Mouse (Mus musculus): ENCODE data around the gene Ltb4r2. TPM values are rescaled to one million over a fixed set of nuclear protein-coding genes. Genes with fewer than 3 reads are reported as not detected.

Gene Ltb4r2
- polyA plus RNA-seq, 1 experiment from 2014 or later, result 0.66 TPM

Other genes with a start within 250 kb of the Ltb4r2 start
- gene Nrl, start 236.4 kb upstream of the Ltb4r2 start, polyA plus RNA-seq (2015; fragmentation: Nextera tagmentation; extraction: Ambion mirVana), result 0.15 and 0.23 TPM in 2 replicates
- gene Pck2, start 221.2 kb upstream of the Ltb4r2 start, polyA plus RNA-seq (2015; fragmentation: Nextera tagmentation; extraction: Ambion mirVana), result 29.3 and 32.4 TPM in 2 replicates
- 110 and 127 TPM in 2 replicates for gene Dcaf11, start 201.4 kb upstream of the Ltb4r2 start, polyA plus RNA-seq (2015; fragmentation: Nextera tagmentation; extraction: Ambion mirVana)
- 0.89 and 1.4 TPM in 2 replicates for gene A730061H03Rik, start 201.0 kb upstream of the Ltb4r2 start, polyA plus RNA-seq (2015; fragmentation: Nextera tagmentation; extraction: Ambion mirVana)
- 0.26 and 1.4 TPM in 2 replicates for gene Fitm1, start 185.8 kb upstream of the Ltb4r2 start, polyA plus RNA-seq (2015; fragmentation: Nextera tagmentation; extraction: Ambion mirVana)
- 223 and 230 TPM in 2 replicates for gene Psme1, start 183.3 kb upstream of the Ltb4r2 start, polyA plus RNA-seq (2015; fragmentation: Nextera tagmentation; extraction: Ambion mirVana)
- 49.4 and 64.2 TPM in 2 replicates for gene Emc9, start 176.1 kb upstream of the Ltb4r2 start, polyA plus RNA-seq (2015; fragmentation: Nextera tagmentation; extraction: Ambion mirVana)
- gene Psme2, start 170.3 kb upstream of the Ltb4r2 start, polyA plus RNA-seq (2015; fragmentation: Nextera tagmentation; extraction: Ambion mirVana), result 170 and 173 TPM in 2 replicates
- 18.2 and 20.3 TPM in 2 replicates for gene Rnf31, start 169.7 kb upstream of the Ltb4r2 start, polyA plus RNA-seq (2015; fragmentation: Nextera tagmentation; extraction: Ambion mirVana)
- 9.7 and 10.6 TPM in 2 replicates for gene Irf9, start 157.9 kb upstream of the Ltb4r2 start, polyA plus RNA-seq (2015; fragmentation: Nextera tagmentation; extraction: Ambion mirVana)
- gene Rec8, start 143.4 kb upstream of the Ltb4r2 start, polyA plus RNA-seq (2015; fragmentation: Nextera tagmentation; extraction: Ambion mirVana), result 16.8 and 20.2 TPM in 2 replicates
- gene Ipo4, start 125.5 kb upstream of the Ltb4r2 start, polyA plus RNA-seq (2015; fragmentation: Nextera tagmentation; extraction: Ambion mirVana), result 116 and 131 TPM in 2 replicates
- gene Gm49378, start 123.5 kb upstream of the Ltb4r2 start, polyA plus RNA-seq (2015; fragmentation: Nextera tagmentation; extraction: Ambion mirVana), result 1.5 and 1.6 TPM in 2 replicates
- gene Tm9sf1, start 117.6 kb upstream of the Ltb4r2 start, polyA plus RNA-seq (2015; fragmentation: Nextera tagmentation; extraction: Ambion mirVana), result 68.7 and 72.1 TPM in 2 replicates
- gene Tssk4, start 111.2 kb upstream of the Ltb4r2 start, polyA plus RNA-seq (2015; fragmentation: Nextera tagmentation; extraction: Ambion mirVana), result 0.32 and 0.53 TPM in 2 replicates
- 77.2 and 82.8 TPM in 2 replicates for gene Mdp1, start 100.9 kb upstream of the Ltb4r2 start, polyA plus RNA-seq (2015; fragmentation: Nextera tagmentation; extraction: Ambion mirVana)
- gene Gmpr2, start 89.5 kb upstream of the Ltb4r2 start, polyA plus RNA-seq (2015; fragmentation: Nextera tagmentation; extraction: Ambion mirVana), result 48.6 and 50.4 TPM in 2 replicates
- gene Nedd8, start 89.3 kb upstream of the Ltb4r2 start, polyA plus RNA-seq (2015; fragmentation: Nextera tagmentation; extraction: Ambion mirVana), result 567 and 599 TPM in 2 replicates
- 25.3 and 25.7 TPM in 2 replicates for gene Tinf2, start 79.6 kb upstream of the Ltb4r2 start, polyA plus RNA-seq (2015; fragmentation: Nextera tagmentation; extraction: Ambion mirVana)
- 0.20 and 0.41 TPM in 2 replicates for gene Tgm1, start 47.5 kb upstream of the Ltb4r2 start, polyA plus RNA-seq (2015; fragmentation: Nextera tagmentation; extraction: Ambion mirVana)
- gene Rabggta, start 39.2 kb upstream of the Ltb4r2 start, polyA plus RNA-seq (2015; fragmentation: Nextera tagmentation; extraction: Ambion mirVana), result 60.3 and 65.8 TPM in 2 replicates
- gene Dhrs1, start 15.7 kb upstream of the Ltb4r2 start, polyA plus RNA-seq (2015; fragmentation: Nextera tagmentation; extraction: Ambion mirVana), result 85.9 and 90.3 TPM in 2 replicates
- 27.1 and 27.9 TPM in 2 replicates for gene Nop9, start 15.7 kb upstream of the Ltb4r2 start, polyA plus RNA-seq (2015; fragmentation: Nextera tagmentation; extraction: Ambion mirVana)
- 0.17 and 0.63 TPM in 2 replicates for gene Cideb, start 3.0 kb upstream of the Ltb4r2 start, polyA plus RNA-seq (2015; fragmentation: Nextera tagmentation; extraction: Ambion mirVana)
- gene Ltb4r1, start 4.5 kb downstream of the Ltb4r2 start, polyA plus RNA-seq (2015; fragmentation: Nextera tagmentation; extraction: Ambion mirVana), result 0.22 and 0.79 TPM in 2 replicates
- 3.5 and 5.1 TPM in 2 replicates for gene Adcy4, start 22.7 kb downstream of the Ltb4r2 start, polyA plus RNA-seq (2015; fragmentation: Nextera tagmentation; extraction: Ambion mirVana)
- gene Ripk3, start 27.4 kb downstream of the Ltb4r2 start, polyA plus RNA-seq (2015; fragmentation: Nextera tagmentation; extraction: Ambion mirVana), result 2.3 and 3.6 TPM in 2 replicates
- gene Nfatc4, start 61.7 kb downstream of the Ltb4r2 start, polyA plus RNA-seq (2015; fragmentation: Nextera tagmentation; extraction: Ambion mirVana), result 6.5 and 11.9 TPM in 2 replicates
- 8.4 and 13.7 TPM in 2 replicates for gene Nynrin, start 92.6 kb downstream of the Ltb4r2 start, polyA plus RNA-seq (2015; fragmentation: Nextera tagmentation; extraction: Ambion mirVana)
- 0.35 and 0.56 TPM in 2 replicates for gene Cbln3, start 123.0 kb downstream of the Ltb4r2 start, polyA plus RNA-seq (2015; fragmentation: Nextera tagmentation; extraction: Ambion mirVana)
- gene Khnyn, start 123.5 kb downstream of the Ltb4r2 start, polyA plus RNA-seq (2015; fragmentation: Nextera tagmentation; extraction: Ambion mirVana), result 9.1 and 11.4 TPM in 2 replicates
- 163 and 175 TPM in 2 replicates for gene Sdr39u1, start 138.9 kb downstream of the Ltb4r2 start, polyA plus RNA-seq (2015; fragmentation: Nextera tagmentation; extraction: Ambion mirVana)
- 2.2 TPM in 1 of 2 replicates, not detected in the other for gene Cma1, start 183.2 kb downstream of the Ltb4r2 start, polyA plus RNA-seq (2015; fragmentation: Nextera tagmentation; extraction: Ambion mirVana)
- gene Cma2, start 189.6 kb downstream of the Ltb4r2 start, polyA plus RNA-seq (2015; fragmentation: Nextera tagmentation; extraction: Ambion mirVana), result not detected in 2 replicates